Comparison of ENCODE assay signal across 29 mouse cellular contexts in genomic region chr16:17244996-17245395, GRCm38 (mm10). TPM values are rescaled to one million over a fixed set of nuclear protein-coding genes. Genes with fewer than 3 reads are reported as not detected.
DNase-seq lines count a peak whose midpoint lies in the region; ATAC-seq and TF ChIP-seq lines count a peak whose summit lies in the region.
"Had no signal": no experiment of that assay in that cellular context is flagged by ENCODE, and none has a peak within 500 bp of the region (broad histone marks: within the 10 kb centered on the region; RNA-seq: fewer than 3 reads in every experiment).

No protein-coding gene starts in this region.

- no peak overlapping the region for H3K9ac ChIP-seq in stomach, postnatal 0 days (ENCODE audit: low read length)
- H3K9ac ChIP-seq in forebrain, embryonic 15.5 days (replicated peaks) = no peak overlapping the region
- H3K9ac ChIP-seq: embryonic facial prominence, embryonic 13.5 days; embryonic facial prominence, embryonic 15.5 days; forebrain, embryonic 12.5 days; forebrain, postnatal 0 days had no signal

- peaks cover 24% of the 10 kb centered on the region for H3K36me3 ChIP-seq in E14TG2a.4 (ENCODE audit: insufficient read depth, low read length)
- H3K36me3 ChIP-seq in stomach, postnatal 0 days (ENCODE audit: control insufficient read depth, insufficient read depth, low read length) = no peaks in the 10 kb centered on the region
- no peaks in the 10 kb centered on the region for H3K36me3 ChIP-seq in forebrain, embryonic 15.5 days
- H3K36me3 ChIP-seq: embryonic facial prominence, embryonic 13.5 days; embryonic facial prominence, embryonic 15.5 days; forebrain, embryonic 12.5 days had no signal

- no peaks in the 10 kb centered on the region for H3K9me3 ChIP-seq in E14TG2a.4 (ENCODE audit: low read length)
- no peaks in the 10 kb centered on the region for H3K9me3 ChIP-seq in stomach, postnatal 0 days (ENCODE audit: control insufficient read depth, low read length)
- no peaks in the 10 kb centered on the region for H3K9me3 ChIP-seq in forebrain, embryonic 15.5 days
- H3K9me3 ChIP-seq: embryonic facial prominence, embryonic 13.5 days; embryonic facial prominence, embryonic 15.5 days; forebrain, embryonic 10.5 days; forebrain, embryonic 12.5 days; G1E had no signal

- TF ChIP-seq CTCF in E14TG2a.4 (conservative IDR thresholded peaks at IDR 0.05; ENCODE audit: low read length) = no peak
- TF ChIP-seq CTCF in stomach, postnatal 0 days (IDR thresholded peaks at IDR 0.05; ENCODE audit: low read depth) = no peak

- TF ChIP-seq EP300 in stomach, postnatal 0 days (optimal IDR thresholded peaks at IDR 0.05) = no peak

- 70% methylated on average over 1 of the region's 1 CpGs for WGBS in stomach, postnatal 0 days
- WGBS in forebrain, embryonic 15.5 days = 67% methylated on average over 1 of the region's 1 CpGs

- no peak overlapping the region for H3K4me2 ChIP-seq in stomach, postnatal 0 days (replicated peaks; ENCODE audit: low read depth)
- no peak overlapping the region for H3K4me2 ChIP-seq in forebrain, embryonic 15.5 days (replicated peaks)
- H3K4me2 ChIP-seq: embryonic facial prominence, embryonic 13.5 days; embryonic facial prominence, embryonic 15.5 days; forebrain, embryonic 12.5 days had no signal

- intact Hi-C loops in left cerebral cortex, postnatal 4 days (cut with DNase I) = no loop called here

- H3K27ac ChIP-seq in stomach, postnatal 0 days (replicated peaks) = no peak overlapping the region
- H3K27ac ChIP-seq in forebrain, embryonic 15.5 days (replicated peaks) = no peak overlapping the region
- H3K27ac ChIP-seq: embryonic facial prominence, embryonic 13.5 days; embryonic facial prominence, embryonic 15.5 days; forebrain, embryonic 10.5 days; forebrain, embryonic 12.5 days had no signal

- H3K4me1 ChIP-seq in E14TG2a.4 (replicated peaks; ENCODE audit: low read depth, low read length) = peaks cover 99% of the 10 kb centered on the region
- H3K4me1 ChIP-seq in stomach, postnatal 0 days (replicated peaks; ENCODE audit: control insufficient read depth, insufficient read depth) = no peaks in the 10 kb centered on the region; the same call in 1 of the 2 replicates
- peaks cover 11% of the 10 kb centered on the region; the same call in 1 of the 2 replicates for H3K4me1 ChIP-seq in forebrain, embryonic 15.5 days

- DNase-seq in ES-CJ7 (ENCODE audit: low read depth, low spot score) (peak; percentile 79), R1 (ENCODE audit: low read depth, low spot score) (peak; percentile 92)
- no peak for DNase-seq in left cerebral cortex, postnatal 4 days
- DNase-seq in stomach, postnatal 0 days (ENCODE audit: low spot score) = no peak
- DNase-seq: adrenal gland, adult 8-10 months; adrenal gland, postnatal 14 days; adrenal gland, postnatal 36 days; B cell, adult 2 months; cerebellum, adult 11 months; cerebellum, adult 18-20 months; cerebellum, adult 8-10 months; cerebellum, adult 9-11 months; cerebellum, postnatal 14 days; cerebellum, postnatal 36 days; embryo, embryonic 11 days; forebrain, postnatal 0 days had no signal

- H3K4me3 ChIP-seq in E14TG2a.4 (replicated peaks; ENCODE audit: low read length) = peak overlapping the region; percentile 39
- no peak overlapping the region for H3K4me3 ChIP-seq in stomach, postnatal 0 days (ENCODE audit: low read depth, low read length)
- H3K4me3 ChIP-seq in forebrain, embryonic 15.5 days = no peak overlapping the region
- H3K4me3 ChIP-seq: embryonic facial prominence, embryonic 13.5 days; embryonic facial prominence, embryonic 15.5 days; erythroblast, embryonic 14.5 days; forebrain, embryonic 10.5 days; forebrain, embryonic 12.5 days had no signal

- no peaks in the 10 kb centered on the region for H3K27me3 ChIP-seq in E14TG2a.4 (ENCODE audit: insufficient read depth, low read length)
- H3K27me3 ChIP-seq in stomach, postnatal 0 days (ENCODE audit: control insufficient read depth, insufficient read depth, low read length) = no peaks in the 10 kb centered on the region
- no peaks in the 10 kb centered on the region for H3K27me3 ChIP-seq in forebrain, embryonic 15.5 days
- H3K27me3 ChIP-seq: CH12.LX; embryonic facial prominence, embryonic 13.5 days; embryonic facial prominence, embryonic 15.5 days; forebrain, embryonic 12.5 days; Patski had no signal

- no peak for ATAC-seq in stomach, postnatal 0 days (ENCODE audit: low FRiP score, low TSS enrichment)
- ATAC-seq in forebrain, embryonic 15.5 days (replicated peaks) = no peak
- ATAC-seq: activated CD4-positive, CD25-positive, alpha-beta regulatory T cell, adult 4 months; CD4-positive, CD25-positive, alpha-beta regulatory T cell, adult 4 months; forebrain, embryonic 14.5 days; forebrain, postnatal 0 days; Patski had no signal

RNA-seq across cellular contexts. Expression of gene Hic2, which starts 11.6 kb away (rescaled TPM):
- total RNA-seq in left cerebral cortex, postnatal 4 days (2021) = 10 to 100 TPM; 11.5 to 13.1 TPM
- polyA plus RNA-seq in stomach, postnatal 0 days (2015; fragmentation: Nextera tagmentation; extraction: Ambion mirVana) = 2.1 and 2.4 TPM in 2 replicates
- polyA plus RNA-seq in forebrain, embryonic 15.5 days (2015; fragmentation: Nextera tagmentation; extraction: Ambion mirVana) = 8.6 and 8.8 TPM in 2 replicates

RNA-seq across cellular contexts. Expression of gene Tmem191c, which starts 30.9 kb away (rescaled TPM):
- total RNA-seq in left cerebral cortex, postnatal 4 days (2021) = 10 to 100 TPM; 78.9 to 82.4 TPM
- polyA plus RNA-seq in stomach, postnatal 0 days (2015; fragmentation: Nextera tagmentation; extraction: Ambion mirVana) = 8.8 and 10.6 TPM in 2 replicates
- polyA plus RNA-seq in forebrain, embryonic 15.5 days (2015; fragmentation: Nextera tagmentation; extraction: Ambion mirVana) = 23.6 and 24.0 TPM in 2 replicates

RNA-seq across cellular contexts. Expression of gene Rimbp3, which starts 36.6 kb away (rescaled TPM):
- 1 to 10 TPM; 2.8 to 3.2 TPM for total RNA-seq in left cerebral cortex, postnatal 4 days (2021)
- 0.18 TPM in 2 replicates for polyA plus RNA-seq in stomach, postnatal 0 days (2015; fragmentation: Nextera tagmentation; extraction: Ambion mirVana)
- polyA plus RNA-seq in forebrain, embryonic 15.5 days (2015; fragmentation: Nextera tagmentation; extraction: Ambion mirVana) = 1.7 TPM in 2 replicates
- total RNA-seq: adrenal gland, postnatal 36 days had no signal
- polyA plus RNA-seq: activated CD4-positive, CD25-positive, alpha-beta regulatory T cell, adult 4 months; CD4-positive, CD25-positive, alpha-beta regulatory T cell, adult 4 months; erythroblast, embryonic 14.5 days had no signal

RNA-seq across cellular contexts. Expression of gene Ube2l3, which starts 42.5 kb away (rescaled TPM):
- 100 to 1,000 TPM; 161 to 164 TPM for total RNA-seq in left cerebral cortex, postnatal 4 days (2021)
- 276 and 278 TPM in 2 replicates for polyA plus RNA-seq in stomach, postnatal 0 days (2015; fragmentation: Nextera tagmentation; extraction: Ambion mirVana)
- polyA plus RNA-seq in forebrain, embryonic 15.5 days (2015; fragmentation: Nextera tagmentation; extraction: Ambion mirVana) = 307 and 318 TPM in 2 replicates

Comparison
In these comparisons a context has a peak if more than half of its experiments do, and no peak if none do; other contexts are left out.
1. DNase-seq: peak in ES-CJ7 (single experiment) and R1 (single experiment); none in left cerebral cortex, postnatal 4 days (single experiment) and stomach, postnatal 0 days (single experiment).